Mouse (Mus musculus) lung, embryonic 14.5 days (tissue): ENCODE data around the gene Vti1a. TPM values are rescaled to one million over a fixed set of nuclear protein-coding genes. Genes with fewer than 3 reads are reported as not detected.

ENCODE experiments used
- ATAC-seq: fragments of 200-750 bp; cut with Nextera tagmentation; 2 replicates; pipeline ENCODE4 v1.8.0; 2017; ENCODE audit warnings: mild to moderate bottlenecking, moderate TSS enrichment, moderate library complexity; ENCODE audit not compliant: insufficient read depth
- DNase-seq: peaks from one replicate; pipeline ENCODE4 v3.0.0-alpha.2; 2015
- H3K27ac ChIP-seq: fragments of 300-500 bp; sonication (generic); 2 replicates; pipeline ENCODE4 v1.5.1; 2014; ENCODE audit warnings: low read depth, mild to moderate bottlenecking, moderate library complexity
- H3K27me3 ChIP-seq: fragments of 300-500 bp; sonication (generic); 2 replicates; pipeline ENCODE4 v1.6.1; 2014; ENCODE audit warnings: low read length, control low read depth; ENCODE audit not compliant: insufficient read depth
- H3K36me3 ChIP-seq: fragments of 300-500 bp; sonication (generic); 2 replicates; pipeline ENCODE4 v1.6.1; 2014; ENCODE audit warnings: control low read depth; ENCODE audit not compliant: insufficient read depth
- H3K4me1 ChIP-seq: fragments of 300-500 bp; sonication (generic); 2 replicates; pipeline ENCODE4 v1.6.1; 2014; ENCODE audit warnings: antibody characterized with exemption, control low read depth; ENCODE audit not compliant: insufficient read depth
- H3K4me2 ChIP-seq: fragments of 300-500 bp; sonication (generic); 2 replicates; pipeline ENCODE4 v1.6.1; 2014; ENCODE audit warnings: mild to moderate bottlenecking
- H3K4me3 ChIP-seq: fragments of 300-500 bp; sonication (generic); 2 replicates; pipeline ENCODE4 v1.5.1; 2014; ENCODE audit warnings: low read depth, low read length
- H3K9ac ChIP-seq: fragments of 300-500 bp; sonication (generic); 2 replicates; pipeline ENCODE4 v1.6.1; 2014
- H3K9me3 ChIP-seq: fragments of 300-500 bp; sonication (generic); 2 replicates; pipeline ENCODE4 v1.6.1; 2016; ENCODE audit warnings: low read depth, low read length, control low read depth
- CTCF ChIP-seq: IDR thresholded peaks from 2 replicates; pipeline ENCODE4 v1.5.1; 2016; ENCODE audit warnings: antibody characterized with exemption, low read depth
- WGBS: fragments of 180-500 bp; shearing (Covaris S2); extraction: QIAGEN DNeasy Blood & Tissue Kit; methylation state at CpG from one replicate; pipeline ENCODE4 v1.1.7; 2014; 5-methylcytosine and 5-hydroxymethylcytosine counted together
- polyA plus RNA-seq: library from polyadenylated mRNA; unstranded; fragments of >200 nt; fragmentation: Nextera tagmentation; extraction: Ambion mirVana; gene quantifications from 2 replicates; pipeline ENCODE4 v1.2.1, GENCODE M21; 2014

The Vti1a gene
- polyA plus RNA-seq, 1 experiment from 2014 or later, result 25.5 TPM

DNA sequence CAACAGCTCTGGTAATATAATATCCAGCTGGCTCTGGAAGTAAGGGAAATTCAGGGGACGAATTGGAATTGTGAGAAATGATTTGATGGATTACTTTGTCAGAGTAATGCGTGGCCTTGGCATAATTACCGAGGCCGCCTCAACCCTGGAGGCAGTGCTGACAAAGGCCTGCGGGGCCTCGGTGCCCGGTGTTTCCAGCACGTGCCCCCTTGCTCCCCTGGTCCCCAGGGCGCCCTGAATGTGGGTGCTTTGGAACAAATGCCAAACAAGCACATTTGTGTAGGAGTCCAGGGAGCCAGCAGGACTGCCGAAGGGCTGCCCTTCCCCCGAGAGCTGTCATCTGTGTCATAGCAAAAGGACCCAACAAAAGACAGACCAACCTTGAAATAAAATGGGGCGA is 281.9 kb downstream of the Vti1a start:
- ATAC-seq, result no peak
- WGBS, result 54% methylated on average over 12 of the region's 12 CpGs
- TF ChIP-seq CTCF, result no peak

DNA sequence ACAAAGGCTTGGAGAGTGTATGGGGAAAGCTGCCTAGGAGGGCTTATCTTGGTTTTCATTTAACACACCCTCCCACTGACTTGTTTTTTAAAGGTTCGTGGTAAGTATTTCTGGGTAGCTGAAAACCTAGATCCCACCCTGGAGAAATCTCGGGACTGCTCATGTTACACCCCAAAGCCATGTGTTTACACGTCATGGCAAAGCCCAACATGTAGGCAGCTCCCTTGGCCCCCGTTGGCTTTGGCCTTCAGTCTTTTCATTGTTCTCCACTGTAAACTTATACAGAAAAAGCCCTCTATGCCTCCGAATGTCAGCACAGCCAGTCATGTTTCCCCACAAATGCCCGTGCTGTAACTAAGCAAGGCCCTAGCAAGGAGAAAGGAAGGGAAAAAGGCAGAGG is 283.0 kb downstream of the Vti1a start:
- peaks cover 32% of the 10 kb centered on the region for H3K4me1 ChIP-seq
- no peak overlapping the region for H3K27ac ChIP-seq

More for the DNA sequence above, 281.9 kb downstream of the Vti1a start:
- no peaks in the 10 kb centered on the region for H3K9me3 ChIP-seq
- H3K4me3 ChIP-seq, result no peak overlapping the region
- DNase-seq, result no peak
- H3K27ac ChIP-seq, result no peak overlapping the region
- peaks cover 37% of the 10 kb centered on the region for H3K4me1 ChIP-seq
- no peaks in the 10 kb centered on the region for H3K36me3 ChIP-seq
- no peak overlapping the region for H3K4me2 ChIP-seq
- H3K9ac ChIP-seq, result no peak overlapping the region
- no peaks in the 10 kb centered on the region for H3K27me3 ChIP-seq

DNA sequence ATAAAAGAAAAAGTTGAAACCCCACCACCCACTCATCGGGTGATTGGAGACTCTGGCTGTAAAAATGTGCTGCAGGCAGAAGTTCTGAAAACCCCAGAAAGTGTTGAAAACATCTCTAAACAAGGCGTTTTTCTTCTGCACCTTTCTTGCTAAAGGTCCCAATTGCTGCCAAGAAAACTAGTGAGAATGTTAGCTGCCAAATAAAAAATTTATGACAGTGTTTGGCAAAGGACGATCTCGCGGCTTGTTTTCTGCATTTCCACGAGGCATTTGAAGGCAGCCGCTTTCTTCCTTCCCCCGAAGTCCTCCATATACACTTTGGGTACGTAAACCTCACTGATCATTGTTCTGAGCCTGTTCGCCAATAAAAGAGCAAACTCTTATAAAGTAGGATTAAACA is 291.6 kb downstream of the Vti1a start:
- no peak overlapping the region for H3K9ac ChIP-seq
- H3K27ac ChIP-seq, result no peak overlapping the region
- 53% methylated on average over 10 of the region's 10 CpGs for WGBS

More for the DNA sequence above, 283.0 kb downstream of the Vti1a start:
- DNase-seq, result no peak
- WGBS, result 35% methylated on average over 6 of the region's 6 CpGs
- H3K36me3 ChIP-seq, result no peaks in the 10 kb centered on the region
- no peak overlapping the region for H3K4me3 ChIP-seq
- H3K27me3 ChIP-seq, result no peaks in the 10 kb centered on the region
- no peaks in the 10 kb centered on the region for H3K9me3 ChIP-seq
- TF ChIP-seq CTCF, result no peak
- no peak for ATAC-seq
- H3K4me2 ChIP-seq, result no peak overlapping the region
- no peak overlapping the region for H3K9ac ChIP-seq

DNA sequence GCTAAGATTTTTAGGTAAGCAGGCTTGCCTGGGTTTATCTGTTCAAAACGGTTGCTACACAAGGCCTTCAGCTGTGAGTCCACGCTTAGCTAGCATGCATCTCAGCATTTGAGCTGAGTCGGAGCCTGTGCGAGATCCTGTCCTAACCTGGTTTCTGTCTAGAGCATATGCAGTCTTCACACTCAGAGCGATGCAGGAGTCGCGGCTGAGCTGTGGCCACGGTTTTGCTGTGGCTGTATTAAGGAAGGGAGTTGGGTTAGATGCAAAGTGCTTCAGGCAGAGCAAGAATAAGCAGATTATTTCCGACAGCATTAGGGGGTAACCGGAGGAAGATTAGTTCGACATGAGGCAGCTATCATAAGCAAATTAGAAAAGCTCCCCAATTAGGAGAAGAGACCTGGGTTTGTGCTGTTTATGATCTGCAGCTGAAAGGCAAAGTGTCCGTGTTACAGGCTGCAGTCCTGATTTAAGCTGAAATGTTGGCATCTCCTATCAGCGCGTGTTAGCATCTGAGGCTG is 292.8 kb downstream of the Vti1a start:
- no peak for TF ChIP-seq CTCF
- 0 out of 2 replicates have a peak, but pooled peaks cover 2% of the 10 kb centered on the region for H3K4me1 ChIP-seq
- ATAC-seq (no peak), DNase-seq (no peak)
- no peak overlapping the region for H3K4me2 ChIP-seq
- no peak overlapping the region for H3K27ac ChIP-seq
- no peaks in the 10 kb centered on the region for H3K9me3 ChIP-seq
- no peak overlapping the region for H3K9ac ChIP-seq
- 83% methylated on average over 14 of the region's 14 CpGs for WGBS
- no peak overlapping the region for H3K4me3 ChIP-seq
- H3K27me3 ChIP-seq, result no peaks in the 10 kb centered on the region
- H3K36me3 ChIP-seq, result no peaks in the 10 kb centered on the region

More for the DNA sequence above, 291.6 kb downstream of the Vti1a start:
- Histone ChIP-seq H3K27me3 (no peaks in the 10 kb centered on the region), H3K36me3 (no peaks in the 10 kb centered on the region), H3K4me2 (no peak overlapping the region), H3K4me1 (0 out of 2 replicates have a peak, but pooled peaks cover 2% of the 10 kb centered on the region), H3K4me3 (no peak overlapping the region), H3K9me3 (no peaks in the 10 kb centered on the region)
- ATAC-seq (no peak), DNase-seq (peak; percentile 54)
- TF ChIP-seq CTCF, result no peak

DNA sequence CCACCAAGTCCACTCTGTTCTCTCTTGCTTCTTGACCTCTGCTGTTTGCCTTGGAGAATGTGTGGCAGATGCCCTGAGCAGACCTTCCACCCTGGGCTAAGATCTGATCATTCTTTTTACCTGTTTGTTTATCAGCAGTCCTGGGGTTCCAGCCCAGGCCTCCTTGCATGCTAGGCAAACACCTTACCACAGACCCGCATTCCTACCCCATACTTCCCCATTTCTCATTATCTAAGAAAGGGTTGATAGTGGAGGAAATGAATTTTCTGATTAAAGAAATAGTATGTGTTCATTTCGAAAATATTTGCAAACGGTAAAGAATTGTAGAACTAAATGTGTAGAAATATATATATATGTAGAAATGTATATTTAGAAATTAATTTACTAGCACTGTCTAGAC is 293.7 kb downstream of the Vti1a start:
- Histone ChIP-seq H3K4me2 (no peak overlapping the region), H3K27me3 (no peaks in the 10 kb centered on the region), H3K4me3 (no peak overlapping the region), H3K9ac (no peak overlapping the region), H3K36me3 (no peaks in the 10 kb centered on the region), H3K9me3 (no peaks in the 10 kb centered on the region), H3K27ac (no peak overlapping the region), H3K4me1 (0 out of 2 replicates have a peak, but pooled peaks cover 2% of the 10 kb centered on the region)
- DNase-seq (no peak), ATAC-seq (no peak)
- no peak for TF ChIP-seq CTCF
- 73% methylated on average over 3 of the region's 3 CpGs for WGBS

DNA sequence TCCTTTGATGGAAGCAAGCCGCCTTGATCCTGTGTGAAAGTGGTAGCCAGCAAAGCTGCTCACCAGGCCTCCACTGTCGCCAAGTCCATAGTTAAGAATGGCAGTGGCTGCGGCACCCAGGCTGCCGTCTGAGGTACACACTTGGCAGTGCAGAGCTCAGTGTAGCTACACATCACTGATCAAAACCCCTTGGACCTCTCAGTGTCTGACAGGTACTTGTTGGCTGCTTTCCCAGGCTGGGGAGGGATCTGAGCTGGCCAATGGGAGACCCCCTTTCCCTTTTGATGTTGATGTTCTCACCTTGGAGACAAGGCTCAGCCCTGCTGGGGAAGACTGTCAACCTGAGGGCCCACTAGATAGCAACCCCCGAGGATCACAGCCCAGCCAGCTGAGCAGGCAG is 299.6 kb downstream of the Vti1a start:
- 54% methylated on average over 5 of the region's 5 CpGs for WGBS
- H3K4me2 ChIP-seq, result no peak overlapping the region
- no peaks in the 10 kb centered on the region for H3K9me3 ChIP-seq
- H3K36me3 ChIP-seq, result no peaks in the 10 kb centered on the region
- peak; percentile 36; the same call in 1 of the 2 replicates for ATAC-seq
- H3K4me1 ChIP-seq, result peaks cover 9% of the 10 kb centered on the region
- TF ChIP-seq CTCF, result no peak
- no peak overlapping the region for H3K4me3 ChIP-seq
- H3K9ac ChIP-seq, result no peak overlapping the region
- H3K27me3 ChIP-seq, result no peaks in the 10 kb centered on the region
- peak; percentile 58 for DNase-seq
- H3K27ac ChIP-seq, result no peak overlapping the region

DNA sequence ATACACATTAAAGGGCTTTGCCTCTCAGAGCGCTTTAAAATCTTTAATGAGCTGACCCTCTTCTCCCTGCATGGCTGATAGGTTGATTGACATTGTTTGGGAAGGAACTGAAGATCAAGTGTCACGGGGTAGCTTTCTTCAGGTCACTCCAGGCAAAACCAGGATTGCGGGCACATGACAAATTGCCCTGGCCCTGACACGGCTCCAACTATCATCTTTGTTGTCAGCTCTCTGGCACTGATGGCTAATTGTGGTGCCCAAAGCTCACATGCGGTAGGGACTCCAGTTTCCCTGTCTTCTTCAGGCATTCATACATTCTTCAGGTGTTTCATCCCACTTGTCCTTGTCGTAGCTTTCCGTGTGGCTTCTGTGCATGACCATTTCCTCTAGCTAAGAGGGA is 300.2 kb downstream of the Vti1a start:
- ATAC-seq, result no peak
- peaks cover 14% of the 10 kb centered on the region for H3K4me1 ChIP-seq
- H3K27ac ChIP-seq, result no peak overlapping the region
- no peak overlapping the region for H3K4me2 ChIP-seq
- DNase-seq, result no peak
- no peaks in the 10 kb centered on the region for H3K9me3 ChIP-seq
- no peak for TF ChIP-seq CTCF
- H3K36me3 ChIP-seq, result no peaks in the 10 kb centered on the region
- WGBS, result 54% methylated on average over 7 of the region's 7 CpGs
- no peak overlapping the region for H3K9ac ChIP-seq
- no peaks in the 10 kb centered on the region for H3K27me3 ChIP-seq
- H3K4me3 ChIP-seq, result no peak overlapping the region
